Mouse (Mus musculus) bone marrow macrophage, adult 2 months (primary cell): ENCODE measurements at regions not wholly inside any gene's neighbourhood (a gene's known extent, or its start where the extent isn't known, plus 50 kb on each side); places are given as distances from the start of the nearest gene placed in this dataset.

Experiments used
- CTCF ChIP-seq: IDR thresholded peaks from 2 replicates; pipeline ENCODE4 v1.5.1; 2012; ENCODE audit warnings: low read depth, mild to moderate bottlenecking, low read length, moderate library complexity
- POLR2A ChIP-seq: IDR thresholded peaks from 2 replicates; pipeline ENCODE4 v1.6.1; 2012; ENCODE audit warnings: mild to moderate bottlenecking, low read depth, low read length, borderline replicate concordance

DNA sequence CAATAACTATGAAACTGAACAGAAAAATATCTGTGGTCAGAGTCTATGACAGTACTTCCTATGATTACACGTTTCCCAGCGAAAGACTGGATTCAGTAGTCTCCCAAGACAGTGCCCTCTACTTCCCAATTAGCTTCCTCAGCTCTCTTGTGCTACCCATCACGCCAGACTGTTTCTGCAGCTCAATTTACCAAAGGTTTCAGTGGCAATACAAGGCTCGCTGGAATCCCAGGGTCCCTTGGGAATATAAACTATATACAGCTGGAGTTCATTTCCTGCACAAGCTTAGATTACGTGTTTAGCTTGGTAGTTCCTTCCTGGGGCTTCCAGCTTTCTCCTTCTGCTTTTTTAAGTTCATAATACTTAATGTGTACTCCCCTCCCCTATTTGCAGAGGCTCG, 160.3 kb downstream of the Spry2 start:
- TF ChIP-seq CTCF (no peak), POLR2A (no peak)
